Mouse (Mus musculus) retina, embryonic 14.5 days (tissue): ENCODE results near the gene N4bp2l1.

Experiments used
- DNase-seq: peaks from one replicate; pipeline ENCODE4 v3.0.0-alpha.2; 2015; ENCODE audit warnings: low spot score

N4bp2l1 gene

DNA sequence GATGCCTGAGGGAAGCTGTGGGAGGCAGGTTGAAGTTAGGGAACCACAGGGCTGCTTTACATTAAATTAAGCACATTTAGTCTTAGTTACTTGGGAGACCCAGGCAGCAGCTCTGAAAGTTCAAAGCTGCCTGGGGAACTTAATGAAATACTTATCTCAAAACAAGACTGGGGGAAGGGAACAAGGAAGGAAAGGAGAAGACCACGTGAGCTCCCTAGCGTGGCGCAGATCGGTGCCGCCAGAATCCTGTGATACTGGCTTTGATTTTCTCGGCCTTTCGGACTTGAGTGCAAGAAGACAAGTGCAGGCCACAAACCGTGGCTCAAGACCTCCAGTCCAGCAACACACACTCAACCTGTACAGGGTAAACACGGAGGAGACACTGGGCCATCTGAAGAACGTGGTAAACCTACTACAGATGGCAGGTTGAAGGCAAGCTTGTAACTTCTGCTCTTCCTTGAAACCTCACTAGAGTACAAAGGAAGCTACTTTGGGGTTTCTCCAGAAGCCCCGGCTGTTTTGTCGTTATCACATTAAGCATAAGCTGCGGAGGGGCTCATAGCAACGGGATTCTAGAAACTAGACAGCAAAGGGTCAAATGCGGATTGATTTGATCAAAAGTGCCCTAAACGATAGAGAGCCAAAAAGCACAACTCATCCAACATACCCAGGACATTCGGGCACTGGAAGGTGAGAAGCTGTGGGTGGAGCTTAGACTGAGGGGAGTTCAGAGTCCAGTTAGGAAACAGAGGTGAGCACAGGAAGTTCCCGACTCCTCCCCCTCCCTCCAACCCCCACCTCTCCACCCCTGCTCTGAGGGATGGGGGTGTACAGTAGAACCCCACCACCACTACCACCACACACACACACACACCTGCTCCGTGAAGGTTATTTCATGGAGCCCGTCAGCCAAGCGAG lies 1.5 kb upstream of the N4bp2l1 start:
- no peak for DNase-seq

DNA sequence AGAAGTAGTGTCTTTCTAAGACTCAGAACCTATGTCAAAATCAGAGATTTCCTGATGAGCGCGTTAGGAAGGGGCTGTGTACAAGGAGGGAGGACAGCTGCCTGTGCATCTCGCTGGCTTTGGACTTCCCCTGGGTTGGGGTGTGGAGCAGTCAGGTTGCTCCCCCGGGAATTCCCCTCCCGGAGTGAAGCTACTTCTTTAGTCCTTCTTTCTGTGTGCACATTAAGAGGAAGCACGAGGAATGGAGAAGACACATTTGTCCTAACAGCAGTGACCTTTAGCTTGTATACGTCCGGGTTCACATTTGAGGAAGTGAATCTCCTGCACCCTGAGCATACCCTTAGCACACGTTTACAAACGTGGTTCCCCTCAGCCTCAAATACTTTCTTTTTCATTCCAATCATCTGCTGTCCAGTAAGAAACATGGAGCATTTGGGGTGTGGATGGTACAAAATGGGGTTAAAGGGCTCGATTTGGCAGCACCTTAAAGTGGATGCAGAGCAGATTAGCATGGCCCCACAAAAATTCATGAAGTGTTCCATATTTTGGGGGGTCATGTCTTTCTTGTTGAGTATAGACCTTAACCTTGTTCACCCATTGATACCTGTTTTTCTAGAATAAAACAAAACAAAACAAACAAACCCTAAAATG lies 1.5 kb downstream of the N4bp2l1 start:
- no peak for DNase-seq

DNA sequence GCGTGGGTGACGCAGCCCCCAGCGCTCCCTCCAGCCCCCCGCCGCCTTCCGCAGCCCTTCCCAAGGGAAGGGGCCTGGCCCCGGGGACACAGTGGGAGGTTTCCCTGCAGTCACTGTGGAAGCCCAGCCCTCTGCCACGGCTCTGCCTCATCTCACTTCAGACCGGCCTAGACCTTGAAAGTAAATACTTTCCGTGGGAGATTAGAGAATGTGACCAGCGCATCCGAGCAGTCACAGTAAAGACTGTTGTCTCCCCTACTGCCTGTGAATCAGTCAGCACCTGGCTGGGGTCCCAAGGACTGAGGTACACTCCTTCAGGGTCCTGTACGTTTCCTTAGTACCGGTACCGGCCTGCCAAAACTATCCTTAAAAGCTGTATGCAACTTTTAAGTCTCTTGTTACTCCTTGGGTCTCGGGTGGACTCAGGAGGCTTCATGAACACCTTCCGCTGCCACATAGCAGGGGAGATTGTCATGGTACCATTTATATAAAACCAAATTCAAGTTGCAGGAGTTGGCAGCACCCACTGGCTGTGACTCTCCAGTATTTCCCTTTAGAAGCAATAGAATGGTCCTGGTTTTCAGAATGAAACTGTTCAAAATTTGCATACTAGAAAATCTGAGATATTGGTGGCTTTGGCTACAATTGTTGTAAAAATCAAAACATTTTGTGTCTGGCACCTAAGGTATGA lies 2.2 kb downstream of the N4bp2l1 start:
- DNase-seq: peak; percentile 43

DNA sequence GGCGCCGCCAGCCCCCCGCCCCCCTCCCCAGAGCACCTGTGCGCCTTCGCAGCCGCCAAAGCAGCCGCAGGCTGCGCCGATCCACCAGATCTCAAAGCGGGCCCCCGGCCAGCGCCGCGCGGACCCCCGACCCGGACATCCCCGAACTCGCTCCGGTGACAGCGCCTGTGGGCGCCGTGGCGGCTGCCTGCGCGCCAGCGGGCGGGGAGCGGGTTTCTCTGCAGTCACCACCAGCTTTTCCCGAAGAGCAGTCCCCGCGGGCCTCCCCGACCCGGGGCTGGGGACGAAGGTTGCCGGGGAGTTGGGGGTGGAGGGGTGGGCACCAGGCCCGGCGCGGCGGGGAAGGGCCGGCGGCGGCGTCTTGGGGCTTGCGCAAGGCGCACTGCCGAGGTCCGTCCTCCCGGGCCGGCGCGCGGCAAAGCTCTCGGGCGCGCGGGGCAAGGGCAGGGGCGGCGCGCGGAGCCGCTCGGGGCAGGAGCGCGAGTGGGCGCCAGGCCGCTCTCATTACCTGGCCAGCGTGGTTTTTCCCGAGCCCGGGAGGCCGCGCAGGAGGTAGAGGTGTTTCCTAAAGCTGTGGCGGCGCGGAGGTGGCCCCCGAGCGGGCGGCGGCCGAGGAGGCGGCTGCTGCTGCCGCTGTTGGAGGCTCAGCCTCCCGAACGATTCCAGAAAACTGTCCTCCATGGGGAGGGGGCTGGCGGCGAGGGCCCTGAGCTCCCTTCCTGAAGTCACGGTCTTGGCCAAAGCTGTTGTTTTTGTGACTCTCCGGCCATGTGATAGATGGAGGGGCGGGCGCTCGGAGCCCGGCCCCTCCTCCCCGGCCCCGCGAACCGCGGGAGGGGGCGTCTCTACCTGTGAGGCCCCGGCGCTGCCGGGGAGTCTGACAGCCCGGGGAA lies 3.0 kb downstream of the N4bp2l1 start:
- peak; percentile 50 for DNase-seq

DNA sequence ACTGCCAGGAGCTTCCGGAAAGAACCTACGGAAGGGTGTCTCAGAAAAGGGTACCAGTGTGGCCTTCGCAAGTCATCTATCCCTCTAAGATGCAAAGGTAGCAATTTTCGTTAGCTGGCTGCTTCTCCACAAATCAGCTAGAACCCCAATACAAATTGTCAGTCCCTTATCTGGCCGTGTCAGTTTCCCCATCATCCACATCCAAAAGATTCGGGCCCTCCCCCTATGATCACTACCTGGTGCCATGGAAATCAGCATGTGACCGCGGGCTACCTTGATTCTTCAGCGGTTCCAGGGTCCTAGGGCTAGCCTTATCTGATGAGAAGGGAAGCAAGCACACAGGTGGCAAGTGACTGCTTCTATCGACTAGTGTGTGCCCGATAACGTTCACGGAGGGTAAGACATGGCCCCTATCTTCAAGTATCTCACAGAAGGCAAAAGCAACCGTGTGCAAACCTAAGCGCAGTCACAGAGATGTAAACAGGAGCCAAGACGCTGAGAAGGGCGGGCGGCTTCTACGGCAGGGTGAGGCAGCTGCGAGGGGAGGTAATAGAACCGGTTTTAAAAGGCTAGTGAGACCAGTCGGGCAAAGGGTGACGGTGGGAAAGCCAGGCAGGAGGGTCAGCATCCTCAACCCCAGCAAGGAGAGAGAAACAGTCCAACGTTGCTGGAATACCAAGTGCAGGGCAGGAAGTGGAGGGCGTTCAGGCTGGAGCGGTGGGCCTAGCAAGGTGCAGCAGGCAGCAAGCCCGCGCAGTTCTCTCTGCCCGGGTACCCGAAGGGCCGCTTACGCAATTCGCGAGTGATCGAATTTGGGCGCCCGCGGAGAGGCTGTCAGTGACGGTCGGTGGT lies 3.9 kb downstream of the N4bp2l1 start:
- no peak for DNase-seq

DNA sequence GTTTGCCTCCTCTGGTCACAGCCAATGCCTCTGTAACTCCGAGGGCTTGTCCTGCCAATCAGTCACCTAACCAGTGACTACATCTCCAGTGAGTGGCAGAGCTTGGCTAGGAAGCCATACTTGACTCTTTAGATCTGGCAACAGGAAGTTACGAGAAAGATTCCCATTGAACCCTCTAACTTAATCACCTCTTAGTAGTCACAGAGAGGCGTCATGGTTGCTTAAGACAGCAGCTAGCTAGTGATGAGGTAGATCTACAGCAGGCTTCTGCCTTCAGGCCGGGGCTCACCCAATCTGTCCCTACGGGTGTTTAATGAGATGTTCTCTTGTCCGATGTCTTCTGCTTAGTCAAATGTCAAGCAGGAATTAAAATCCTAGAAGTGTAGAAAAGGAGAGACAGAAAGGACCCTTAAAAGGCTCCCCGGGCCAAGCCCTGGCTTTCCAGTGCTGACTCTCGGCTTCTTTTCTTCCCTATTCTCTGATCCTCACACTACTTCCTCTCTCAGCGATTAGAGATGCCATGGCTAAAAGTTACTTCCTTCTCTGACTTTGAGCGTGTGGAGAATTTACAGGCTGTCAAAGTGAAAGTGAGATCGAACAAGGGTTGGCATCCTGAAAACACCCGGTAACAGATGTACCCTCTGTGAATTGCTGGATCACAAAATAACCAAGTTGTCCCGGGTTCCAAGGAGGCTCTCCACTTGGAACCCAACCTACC lies 4.6 kb downstream of the N4bp2l1 start:
- DNase-seq: no peak

DNA sequence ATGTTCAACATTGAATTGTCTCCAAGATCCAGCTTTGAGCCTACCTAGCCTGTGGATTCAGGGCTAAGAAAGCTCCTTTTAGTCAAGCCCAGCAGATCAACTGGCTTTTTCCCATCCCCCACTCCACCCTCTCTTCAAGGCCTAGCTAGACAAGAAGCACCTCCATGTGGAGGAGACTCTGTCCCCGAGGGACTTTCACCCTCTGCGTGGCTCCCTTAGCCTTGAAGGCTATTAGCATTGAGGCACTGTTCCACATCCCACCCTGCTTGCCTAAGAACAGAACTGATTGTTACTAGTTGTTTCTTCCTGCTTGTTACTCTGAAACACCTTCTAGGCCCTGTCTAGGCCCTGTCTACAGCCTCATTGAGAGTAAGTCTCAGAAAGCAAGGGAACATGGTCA lies 7.0 kb downstream of the N4bp2l1 start:
- DNase-seq: no peak

DNA sequence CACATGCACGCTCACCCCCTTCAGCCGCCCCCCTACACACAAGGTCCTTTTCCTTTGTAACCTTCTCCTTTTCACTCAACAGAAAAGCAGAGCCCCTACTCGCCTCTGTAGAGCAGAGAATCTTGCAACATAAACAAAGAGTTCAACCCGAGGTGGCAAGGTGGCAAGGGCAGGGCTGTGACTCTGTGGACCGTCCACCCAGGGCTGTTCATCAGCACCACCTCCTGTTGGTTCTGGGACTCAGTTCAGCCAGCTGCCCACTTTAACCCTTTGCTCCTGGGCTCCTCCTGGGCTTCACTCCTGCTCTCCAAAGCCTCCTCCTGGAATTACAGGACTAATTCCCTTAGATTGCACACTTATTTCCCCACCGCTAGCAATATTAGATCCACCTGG lies 12.7 kb downstream of the N4bp2l1 start:
- DNase-seq: no peak

DNA sequence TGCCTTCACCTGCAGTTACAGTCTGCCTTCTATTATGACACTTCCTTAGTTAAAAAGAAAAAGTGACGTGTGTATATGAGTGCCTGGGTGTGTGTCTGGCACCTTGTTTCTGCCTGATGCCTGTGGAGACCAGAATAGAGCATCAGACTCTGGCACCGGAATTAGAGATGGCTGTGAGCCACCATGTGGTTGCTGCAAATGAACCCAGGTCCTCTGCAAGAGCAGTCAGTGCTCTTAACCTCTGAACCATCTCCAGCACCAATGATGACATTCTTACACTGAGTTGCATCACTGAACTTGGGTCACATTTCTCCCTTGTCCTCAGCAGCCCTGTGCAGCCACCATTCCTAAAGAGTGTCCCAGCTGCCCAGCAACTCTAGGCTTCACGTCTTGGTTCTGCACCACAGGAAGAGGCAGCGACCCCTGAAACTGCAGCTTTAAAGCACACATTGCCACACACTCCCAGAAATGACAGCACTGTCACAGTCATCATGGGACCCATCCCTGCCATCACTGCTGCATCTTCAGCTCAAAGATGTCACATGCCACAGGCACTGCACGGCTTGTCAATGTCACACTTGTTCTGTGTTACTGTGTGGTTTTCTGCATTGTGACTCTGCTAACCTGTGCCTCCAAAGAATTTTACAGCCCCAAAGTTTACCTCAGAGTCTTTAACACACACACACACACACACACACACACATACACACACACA lies 13.2 kb downstream of the N4bp2l1 start:
- DNase-seq: no peak

DNA sequence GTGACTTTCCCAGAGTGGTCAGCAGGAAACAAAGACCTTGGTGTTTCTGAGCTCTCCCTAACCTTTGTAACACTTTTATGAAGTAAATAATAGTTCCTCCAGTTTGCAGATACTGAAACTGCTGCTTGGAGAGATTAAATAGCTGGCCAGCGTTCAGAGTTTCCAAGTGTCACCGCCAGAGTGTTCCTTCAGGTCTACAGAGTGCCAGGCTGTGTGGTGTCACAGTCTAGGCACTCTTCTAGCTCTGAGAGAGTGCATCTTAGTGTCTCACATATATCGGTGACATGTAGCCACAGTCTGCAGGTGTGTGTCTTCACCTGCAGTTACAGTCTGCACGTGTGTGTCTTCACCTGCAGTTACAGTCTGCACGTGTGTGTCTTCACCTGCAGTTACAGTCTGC lies 13.8 kb downstream of the N4bp2l1 start:
- DNase-seq: no peak

DNA sequence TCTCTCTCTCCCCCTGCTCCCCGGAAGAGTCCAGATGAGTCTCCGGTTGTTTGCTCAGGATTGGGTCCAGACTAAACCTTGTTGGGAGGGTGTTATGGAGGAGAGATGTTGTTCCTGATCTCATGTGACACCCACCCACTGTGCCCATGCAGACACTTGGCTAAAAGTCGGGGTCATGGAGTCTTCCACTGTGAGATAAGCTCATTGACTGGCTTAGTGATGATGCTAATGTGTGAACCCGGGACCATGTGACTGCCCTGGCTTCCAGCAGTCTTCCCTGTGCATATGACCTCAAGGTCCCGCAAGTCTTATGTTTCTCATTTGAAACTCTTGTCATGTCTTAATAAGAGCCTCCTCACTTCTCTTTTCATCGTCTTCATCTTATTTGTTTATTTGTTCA lies 15.8 kb downstream of the N4bp2l1 start:
- peak; percentile 21 for DNase-seq

DNA sequence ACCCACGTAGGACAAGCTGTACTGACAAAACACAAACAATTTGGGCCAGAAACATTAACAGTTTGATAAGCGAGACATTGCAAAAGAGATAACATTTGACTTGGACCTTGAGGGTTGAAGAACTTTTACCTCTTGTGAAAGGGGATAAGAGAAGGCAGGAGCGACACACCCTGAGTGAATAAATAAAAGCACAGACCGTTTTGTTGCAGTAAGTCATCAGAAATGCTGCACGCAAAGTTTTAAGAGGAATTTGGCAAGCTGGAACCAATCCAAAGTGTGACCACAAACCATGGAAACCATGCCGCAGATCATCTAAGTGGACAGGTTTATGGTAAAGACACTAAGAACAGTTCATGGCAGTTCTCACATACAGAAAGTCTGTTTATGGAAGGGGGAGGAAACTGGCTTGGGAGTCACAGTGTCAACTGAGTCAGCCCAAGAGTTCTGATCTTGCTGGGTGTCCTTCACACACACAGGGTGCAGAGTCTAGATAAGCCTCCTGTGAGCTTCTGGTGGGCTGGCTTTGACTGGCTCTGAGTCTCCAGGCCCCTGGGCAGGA lies 18.3 kb downstream of the N4bp2l1 start:
- no peak for DNase-seq

DNA sequence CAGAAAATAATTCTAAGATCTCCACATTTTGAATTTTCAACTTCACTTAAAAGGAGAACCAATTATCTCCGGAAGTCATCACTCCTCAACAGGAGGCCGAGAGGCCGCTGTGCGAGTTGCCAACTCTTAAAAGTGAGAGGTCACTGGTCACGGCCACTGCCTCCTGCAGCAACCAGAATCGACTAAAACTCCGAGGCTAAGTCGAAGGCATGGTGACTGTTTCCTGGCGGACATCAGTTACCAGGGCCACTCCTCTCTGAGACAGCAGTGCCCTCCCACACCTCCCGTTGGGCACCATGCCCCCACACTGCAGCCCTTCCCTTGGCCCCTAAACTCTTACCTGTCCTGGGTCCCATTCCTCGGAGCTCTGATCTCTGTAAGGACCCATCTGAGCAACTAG lies 20.2 kb downstream of the N4bp2l1 start:
- no peak for DNase-seq

DNA sequence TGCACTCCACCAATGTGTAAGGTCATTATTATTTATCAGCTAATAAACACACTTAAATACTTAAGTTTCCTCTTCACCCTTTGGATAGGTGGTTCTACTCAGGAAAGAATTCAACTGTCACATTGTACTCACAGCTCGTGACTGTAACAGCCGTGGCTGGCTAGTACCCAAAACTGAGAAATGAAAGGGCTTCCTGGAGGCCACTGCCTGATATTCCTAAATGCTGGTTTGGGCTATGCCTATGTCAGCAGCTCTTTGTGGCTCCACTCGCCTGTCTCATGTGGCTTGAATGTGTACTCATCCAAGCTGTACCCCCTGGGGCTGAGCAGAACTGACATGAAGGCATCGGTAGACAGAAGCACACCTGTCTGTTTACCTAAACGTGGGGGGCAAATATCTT lies 22.1 kb downstream of the N4bp2l1 start:
- DNase-seq: no peak

DNA sequence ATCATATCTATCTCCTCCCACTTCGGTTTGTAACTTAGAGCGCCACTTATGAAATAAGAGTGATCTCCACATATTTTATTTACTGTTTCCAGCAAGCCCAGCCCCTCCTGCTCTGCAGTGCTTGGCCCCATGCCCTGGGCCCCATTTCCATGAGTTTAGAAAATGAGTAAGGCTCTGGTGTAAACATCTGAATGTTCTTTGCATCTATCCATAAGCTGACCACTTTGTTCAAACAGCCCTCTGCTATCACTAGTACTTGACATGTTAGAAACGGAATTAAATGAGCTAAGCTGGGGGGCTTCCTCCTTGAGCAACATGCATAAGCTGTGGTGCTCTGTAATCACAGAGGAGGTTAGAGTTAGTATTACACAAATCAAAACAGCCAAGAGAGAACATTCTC lies 22.6 kb downstream of the N4bp2l1 start:
- DNase-seq: no peak

DNA sequence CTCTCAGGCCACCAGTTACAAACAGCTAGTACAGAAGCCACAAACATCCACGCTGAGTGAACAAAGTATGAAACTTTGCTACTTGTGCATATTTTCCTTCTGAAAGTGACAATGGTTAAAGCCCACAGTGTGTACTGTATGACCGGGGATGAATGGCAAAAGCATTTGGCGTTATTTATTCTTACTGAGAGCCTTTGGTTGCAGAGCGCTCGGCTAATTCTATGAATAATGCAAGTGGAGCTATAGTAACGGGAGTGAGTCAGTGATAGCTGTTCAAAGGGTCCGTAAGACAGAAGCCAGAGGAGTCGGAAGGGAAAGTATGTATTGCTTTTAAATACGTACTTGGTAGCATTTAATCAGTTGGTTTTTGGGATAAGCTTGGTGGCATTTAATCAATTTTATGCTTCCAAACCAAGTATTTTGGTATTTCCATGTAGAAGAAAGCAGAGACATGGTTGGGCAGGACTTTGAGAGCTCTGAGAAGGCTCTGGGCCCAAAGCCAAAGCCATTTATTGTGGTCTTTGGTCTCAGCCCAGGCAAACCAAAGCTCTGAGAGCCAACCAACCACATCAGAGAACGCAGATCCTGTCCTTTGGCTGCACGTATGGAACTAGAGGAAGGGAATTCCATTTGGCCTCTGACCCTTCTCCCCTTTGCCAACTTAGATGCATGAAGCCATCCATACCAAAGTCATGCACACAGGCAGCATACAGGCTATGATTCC lies 26.3 kb downstream of the N4bp2l1 start:
- no peak for DNase-seq

DNA sequence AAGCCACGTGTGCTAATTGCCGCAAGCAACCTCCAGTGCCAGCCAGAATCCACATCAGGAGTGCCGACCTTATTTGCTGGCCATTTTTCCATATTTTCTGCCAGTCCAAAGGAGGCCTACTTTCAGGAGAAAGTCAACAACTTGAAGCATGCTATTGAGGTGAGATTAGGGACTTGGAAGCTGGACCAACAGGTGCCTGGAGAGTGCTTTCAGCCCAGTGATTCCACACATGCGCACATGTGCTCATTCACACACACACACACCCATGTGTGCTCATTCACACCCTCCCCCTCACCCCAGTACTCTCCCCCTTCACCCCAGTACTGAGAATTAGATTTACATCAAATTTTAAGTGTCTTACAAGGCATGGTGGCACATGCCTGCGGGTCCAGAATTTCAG lies 30.0 kb downstream of the N4bp2l1 start:
- no peak for DNase-seq

DNA sequence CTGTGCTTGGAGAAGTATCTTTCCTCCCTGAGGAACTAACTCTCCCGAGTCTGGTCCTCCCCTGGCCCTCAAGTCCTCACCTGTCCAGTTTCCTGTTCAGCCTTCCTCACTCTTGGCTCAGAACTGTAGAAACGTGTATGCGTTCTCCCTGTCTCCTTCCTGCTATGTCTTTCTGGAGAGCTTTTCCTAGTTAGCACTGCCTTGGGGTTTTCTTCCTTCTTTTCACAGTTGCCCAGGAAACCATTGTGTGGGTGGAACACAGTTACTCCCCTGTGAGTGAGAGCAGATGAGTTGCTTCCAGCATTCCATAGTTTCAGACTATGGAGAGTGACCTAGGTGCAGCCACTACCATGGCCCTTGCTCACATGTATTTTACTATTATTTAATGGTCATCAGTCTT lies 30.8 kb downstream of the N4bp2l1 start:
- no peak for DNase-seq

DNA sequence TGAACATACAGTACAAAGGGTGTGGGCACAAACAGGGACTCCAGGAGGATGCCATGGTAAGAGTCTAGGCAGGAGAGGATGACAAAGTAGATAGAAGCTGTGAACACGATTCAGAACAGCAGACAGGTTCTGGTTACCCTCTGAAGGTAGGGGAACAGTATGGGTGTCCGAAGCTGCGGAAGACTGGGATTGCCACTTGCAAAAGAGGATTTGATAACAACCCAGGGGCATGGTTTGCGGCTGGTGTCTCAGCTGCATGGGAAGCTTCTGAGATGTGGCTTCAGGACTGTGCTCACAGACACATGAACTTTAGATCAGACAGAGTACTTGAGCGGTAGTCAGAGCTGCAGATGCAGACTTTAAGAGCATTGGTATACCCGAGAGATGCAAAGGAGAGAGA lies 32.6 kb downstream of the N4bp2l1 start:
- DNase-seq: no peak
